ENCODE assay signal across 11 mouse cellular contexts in the genomic region with DNA sequence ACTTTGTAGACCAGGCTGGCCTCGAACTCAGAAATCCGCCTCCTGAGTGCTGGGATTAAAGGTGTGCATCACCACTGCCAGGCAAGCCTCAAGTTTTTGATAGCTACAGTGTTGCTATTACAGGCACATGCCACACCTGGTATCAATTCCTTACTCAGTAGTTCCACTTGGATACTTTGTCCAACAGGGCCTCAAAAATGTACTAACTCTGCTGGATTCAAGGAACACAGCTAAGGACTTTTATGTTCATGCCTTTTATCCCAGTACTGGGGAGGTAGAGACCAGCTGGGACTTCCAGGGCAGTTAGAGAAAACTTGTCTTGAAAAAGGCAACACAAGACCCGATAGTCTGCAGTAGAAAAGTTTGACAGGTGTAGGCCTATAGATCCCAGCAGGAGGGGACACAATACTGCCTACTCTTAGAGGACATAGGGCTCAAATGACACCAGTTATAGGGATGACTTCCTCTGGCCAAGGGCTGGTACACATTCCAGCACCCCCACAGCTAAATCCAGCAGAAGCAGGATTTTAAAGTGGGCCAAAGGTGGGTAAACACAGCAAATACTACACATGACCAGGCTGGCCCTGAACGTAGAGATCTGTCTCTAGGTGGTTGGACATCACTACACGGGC. TPM values are rescaled to one million over a fixed set of nuclear protein-coding genes. Genes with fewer than 3 reads are reported as not detected.
A peak's percentile ranks its signal among the peaks of the same experiment; 100 is the strongest.
DNase-seq lines count a peak whose midpoint lies in the region; ATAC-seq and TF ChIP-seq lines count a peak whose summit lies in the region.
"Had no signal": no experiment of that assay in that cellular context is flagged by ENCODE, and none has a peak within 500 bp of the region (broad histone marks: within the 10 kb centered on the region; RNA-seq: fewer than 3 reads in every experiment).

No protein-coding gene starts in this region.

- peaks cover 22% of the 10 kb centered on the region for H3K4me1 ChIP-seq in hindbrain, embryonic 15.5 days (replicated peaks)
- H3K4me1 ChIP-seq in hindbrain, embryonic 16.5 days (ENCODE audit: control insufficient read depth, insufficient read depth, low read depth, low read length), result peaks cover 15% of the 10 kb centered on the region
- H3K4me1 ChIP-seq in midbrain, embryonic 16.5 days (ENCODE audit: control insufficient read depth, insufficient read depth, low read length), result peaks cover 18% of the 10 kb centered on the region
- H3K4me1 ChIP-seq in midbrain, embryonic 15.5 days, result peaks cover 22% of the 10 kb centered on the region
- H3K4me1 ChIP-seq in limb, embryonic 13.5 days, result peaks cover 15% of the 10 kb centered on the region
- H3K4me1 ChIP-seq in cerebellum, adult 2 months (ENCODE audit: control insufficient read depth, insufficient read depth, low read length), result no peaks in the 10 kb centered on the region

- no peak overlapping the region for H3K4me3 ChIP-seq in hindbrain, embryonic 15.5 days
- H3K4me3 ChIP-seq in hindbrain, embryonic 16.5 days (ENCODE audit: low read length), result no peak overlapping the region
- H3K4me3 ChIP-seq in midbrain, embryonic 16.5 days (ENCODE audit: low read depth, low read length), result no peak overlapping the region
- no peak overlapping the region for H3K4me3 ChIP-seq in midbrain, embryonic 15.5 days
- H3K4me3 ChIP-seq in limb, embryonic 13.5 days, result no peak overlapping the region
- no peak overlapping the region for H3K4me3 ChIP-seq in cerebellum, adult 2 months (replicated peaks; ENCODE audit: insufficient read depth, low read depth, low read length)

- H3K36me3 ChIP-seq in hindbrain, embryonic 15.5 days, result peaks cover 49% of the 10 kb centered on the region
- H3K36me3 ChIP-seq in hindbrain, embryonic 16.5 days (ENCODE audit: control insufficient read depth, insufficient read depth, low read length), result peaks cover 31% of the 10 kb centered on the region
- H3K36me3 ChIP-seq in midbrain, embryonic 16.5 days (ENCODE audit: control insufficient read depth, insufficient read depth, low read length), result peaks cover 35% of the 10 kb centered on the region
- peaks cover 39% of the 10 kb centered on the region for H3K36me3 ChIP-seq in midbrain, embryonic 15.5 days (replicated peaks)
- H3K36me3 ChIP-seq in limb, embryonic 13.5 days, result peaks cover 60% of the 10 kb centered on the region

- no peak for TF ChIP-seq CTCF in cerebellum, adult 2 months (IDR thresholded peaks at IDR 0.05; ENCODE audit: borderline replicate concordance, insufficient read depth, low read depth, low read length)

- no peak for TF ChIP-seq POLR2A in cerebellum, adult 2 months (IDR thresholded peaks at IDR 0.05; ENCODE audit: borderline replicate concordance, insufficient read depth, low read length)

- peak; percentile 8; the same call in 1 of the 2 replicates for ATAC-seq in hindbrain, embryonic 15.5 days (ENCODE audit: low FRiP score, low read depth)
- ATAC-seq in hindbrain, embryonic 16.5 days, result no peak; the same call in 1 of the 2 replicates
- peak; percentile 25; the same call in 1 of the 2 replicates for ATAC-seq in midbrain, embryonic 16.5 days
- no peak for ATAC-seq in midbrain, embryonic 15.5 days (replicated peaks)
- peak; percentile 58 for ATAC-seq in limb, embryonic 13.5 days (ENCODE audit: low FRiP score, low read depth)
- ATAC-seq: forebrain, embryonic 14.5 days had no signal

- H3K4me2 ChIP-seq in hindbrain, embryonic 15.5 days, result no peak overlapping the region
- no peak overlapping the region for H3K4me2 ChIP-seq in hindbrain, embryonic 16.5 days (ENCODE audit: low read length)
- no peak overlapping the region for H3K4me2 ChIP-seq in midbrain, embryonic 16.5 days (ENCODE audit: low read length)
- H3K4me2 ChIP-seq in midbrain, embryonic 15.5 days, result no peak overlapping the region
- H3K4me2 ChIP-seq in limb, embryonic 13.5 days (replicated peaks), result no peak overlapping the region

- no peak overlapping the region for H3K27ac ChIP-seq in hindbrain, embryonic 15.5 days (replicated peaks)
- no peak overlapping the region for H3K27ac ChIP-seq in hindbrain, embryonic 16.5 days (ENCODE audit: low read depth, low read length)
- H3K27ac ChIP-seq in midbrain, embryonic 16.5 days (ENCODE audit: low read length), result no peak overlapping the region
- no peak overlapping the region for H3K27ac ChIP-seq in midbrain, embryonic 15.5 days
- no peak overlapping the region for H3K27ac ChIP-seq in limb, embryonic 13.5 days
- H3K27ac ChIP-seq in cerebellum, adult 2 months (ENCODE audit: insufficient read depth, low read length), result no peak overlapping the region

- DNase-seq in yolk sac, embryonic 10.5 days (ENCODE audit: low spot score), result peak; percentile 30
- no peak for DNase-seq in cerebellum, adult 2 months
- no peak for DNase-seq in T-cell, adult 2 months (ENCODE audit: low spot score)
- DNase-seq: cerebellum, postnatal 14 days; gastrocnemius, postnatal 10 days had no signal

- H3K9ac ChIP-seq in hindbrain, embryonic 15.5 days, result no peak overlapping the region
- no peak overlapping the region for H3K9ac ChIP-seq in hindbrain, embryonic 16.5 days (ENCODE audit: low read depth, low read length)
- no peak overlapping the region for H3K9ac ChIP-seq in midbrain, embryonic 16.5 days (ENCODE audit: low read depth, low read length)
- H3K9ac ChIP-seq in midbrain, embryonic 15.5 days, result no peak overlapping the region
- no peak overlapping the region for H3K9ac ChIP-seq in limb, embryonic 13.5 days

- WGBS in hindbrain, embryonic 15.5 days, result 53% methylated on average over 5 of the region's 5 CpGs
- 66% methylated on average over 5 of the region's 5 CpGs for WGBS in hindbrain, embryonic 16.5 days
- 58% methylated on average over 5 of the region's 5 CpGs for WGBS in midbrain, embryonic 16.5 days
- 57% methylated on average over 5 of the region's 5 CpGs for WGBS in midbrain, embryonic 15.5 days
- WGBS in limb, embryonic 13.5 days, result 64% methylated on average over 5 of the region's 5 CpGs
- WGBS in cerebellum, adult 2 months, result 54% methylated on average over 5 of the region's 5 CpGs

- no peaks in the 10 kb centered on the region for H3K27me3 ChIP-seq in hindbrain, embryonic 15.5 days
- H3K27me3 ChIP-seq in hindbrain, embryonic 16.5 days (replicated peaks; ENCODE audit: control insufficient read depth, insufficient read depth, low read length), result no peaks in the 10 kb centered on the region
- no peaks in the 10 kb centered on the region for H3K27me3 ChIP-seq in midbrain, embryonic 16.5 days (ENCODE audit: control insufficient read depth, insufficient read depth, low read depth, low read length)
- H3K27me3 ChIP-seq in midbrain, embryonic 15.5 days (replicated peaks), result no peaks in the 10 kb centered on the region
- H3K27me3 ChIP-seq in limb, embryonic 13.5 days, result no peaks in the 10 kb centered on the region
- no peaks in the 10 kb centered on the region for H3K27me3 ChIP-seq in cerebellum, adult 2 months (ENCODE audit: control insufficient read depth, insufficient read depth, low read length)

- no peaks in the 10 kb centered on the region for H3K9me3 ChIP-seq in hindbrain, embryonic 15.5 days
- no peaks in the 10 kb centered on the region for H3K9me3 ChIP-seq in hindbrain, embryonic 16.5 days (ENCODE audit: control insufficient read depth, low read length)
- no peaks in the 10 kb centered on the region for H3K9me3 ChIP-seq in midbrain, embryonic 16.5 days (replicated peaks; ENCODE audit: control insufficient read depth, low read length, poor library complexity, severe bottlenecking)
- no peaks in the 10 kb centered on the region for H3K9me3 ChIP-seq in midbrain, embryonic 15.5 days
- H3K9me3 ChIP-seq in limb, embryonic 13.5 days, result no peaks in the 10 kb centered on the region

RNA-seq across cellular contexts. Expression of a gene that starts 0.9 kb away (rescaled TPM):
- 0.26 and 0.28 TPM in 2 replicates for polyA plus RNA-seq in hindbrain, embryonic 15.5 days (2015; fragmentation: Nextera tagmentation; extraction: Ambion mirVana)
- 0.44 and 0.91 TPM in 2 replicates for polyA plus RNA-seq in hindbrain, embryonic 16.5 days (2015; fragmentation: Nextera tagmentation; extraction: Ambion mirVana)
- 0.74 TPM in 1 of 2 replicates, not detected in the other for polyA plus RNA-seq in midbrain, embryonic 16.5 days (2015; fragmentation: Nextera tagmentation; extraction: Ambion mirVana)
- 0.50 and 1.1 TPM in 2 replicates for polyA plus RNA-seq in midbrain, embryonic 15.5 days (2015; fragmentation: Nextera tagmentation; extraction: Ambion mirVana)
- 0.83 TPM in 1 of 2 replicates, not detected in the other for polyA plus RNA-seq in limb, embryonic 13.5 days (2015; fragmentation: Nextera tagmentation; extraction: Ambion mirVana)
- polyA plus RNA-seq in cerebellum, adult 2 months (2012; rRNA removed), result 0.80 and 0.81 TPM in 2 replicates

RNA-seq across cellular contexts. Expression of a gene that starts 5.6 kb away (rescaled TPM):
- polyA plus RNA-seq in hindbrain, embryonic 15.5 days (2015; fragmentation: Nextera tagmentation; extraction: Ambion mirVana), result 296 and 312 TPM in 2 replicates
- 252 and 268 TPM in 2 replicates for polyA plus RNA-seq in hindbrain, embryonic 16.5 days (2015; fragmentation: Nextera tagmentation; extraction: Ambion mirVana)
- polyA plus RNA-seq in midbrain, embryonic 16.5 days (2015; fragmentation: Nextera tagmentation; extraction: Ambion mirVana), result 267 and 286 TPM in 2 replicates
- 259 and 277 TPM in 2 replicates for polyA plus RNA-seq in midbrain, embryonic 15.5 days (2015; fragmentation: Nextera tagmentation; extraction: Ambion mirVana)
- polyA plus RNA-seq in limb, embryonic 13.5 days (2015; fragmentation: Nextera tagmentation; extraction: Ambion mirVana), result 547 and 558 TPM in 2 replicates
- polyA plus RNA-seq in cerebellum, adult 2 months (2012; rRNA removed), result 234 and 281 TPM in 2 replicates

RNA-seq across cellular contexts. Expression of a gene that starts 10.3 kb away (rescaled TPM):
- polyA plus RNA-seq in hindbrain, embryonic 15.5 days (2015; fragmentation: Nextera tagmentation; extraction: Ambion mirVana), result 14.9 and 16.2 TPM in 2 replicates
- 14.1 and 16.2 TPM in 2 replicates for polyA plus RNA-seq in hindbrain, embryonic 16.5 days (2015; fragmentation: Nextera tagmentation; extraction: Ambion mirVana)
- 15.9 and 17.2 TPM in 2 replicates for polyA plus RNA-seq in midbrain, embryonic 16.5 days (2015; fragmentation: Nextera tagmentation; extraction: Ambion mirVana)
- 16.2 and 17.6 TPM in 2 replicates for polyA plus RNA-seq in midbrain, embryonic 15.5 days (2015; fragmentation: Nextera tagmentation; extraction: Ambion mirVana)
- polyA plus RNA-seq in limb, embryonic 13.5 days (2015; fragmentation: Nextera tagmentation; extraction: Ambion mirVana), result 21.0 and 23.3 TPM in 2 replicates
- 17.2 and 17.7 TPM in 2 replicates for polyA plus RNA-seq in cerebellum, adult 2 months (2012; rRNA removed)

RNA-seq across cellular contexts. Expression of a gene that starts 22.2 kb away (rescaled TPM):
- polyA plus RNA-seq in hindbrain, embryonic 15.5 days (2015; fragmentation: Nextera tagmentation; extraction: Ambion mirVana), result 152 and 173 TPM in 2 replicates
- polyA plus RNA-seq in hindbrain, embryonic 16.5 days (2015; fragmentation: Nextera tagmentation; extraction: Ambion mirVana), result 176 and 191 TPM in 2 replicates
- polyA plus RNA-seq in midbrain, embryonic 16.5 days (2015; fragmentation: Nextera tagmentation; extraction: Ambion mirVana), result 194 and 202 TPM in 2 replicates
- polyA plus RNA-seq in midbrain, embryonic 15.5 days (2015; fragmentation: Nextera tagmentation; extraction: Ambion mirVana), result 198 and 199 TPM in 2 replicates
- polyA plus RNA-seq in limb, embryonic 13.5 days (2015; fragmentation: Nextera tagmentation; extraction: Ambion mirVana), result 128 and 138 TPM in 2 replicates
- 74.9 and 78.5 TPM in 2 replicates for polyA plus RNA-seq in cerebellum, adult 2 months (2012; rRNA removed)

RNA-seq across cellular contexts. Expression of a gene that starts 32.1 kb away (rescaled TPM):
- polyA plus RNA-seq in hindbrain, embryonic 15.5 days (2015; fragmentation: Nextera tagmentation; extraction: Ambion mirVana), result 4.0 and 4.2 TPM in 2 replicates
- polyA plus RNA-seq in hindbrain, embryonic 16.5 days (2015; fragmentation: Nextera tagmentation; extraction: Ambion mirVana), result 3.6 and 4.4 TPM in 2 replicates
- polyA plus RNA-seq in midbrain, embryonic 16.5 days (2015; fragmentation: Nextera tagmentation; extraction: Ambion mirVana), result 5.0 and 5.1 TPM in 2 replicates
- polyA plus RNA-seq in midbrain, embryonic 15.5 days (2015; fragmentation: Nextera tagmentation; extraction: Ambion mirVana), result 4.3 and 4.9 TPM in 2 replicates
- polyA plus RNA-seq in limb, embryonic 13.5 days (2015; fragmentation: Nextera tagmentation; extraction: Ambion mirVana), result 2.8 and 3.3 TPM in 2 replicates
- 47.4 and 49.5 TPM in 2 replicates for polyA plus RNA-seq in cerebellum, adult 2 months (2012; rRNA removed)

Comparison
In these comparisons a context has a peak if more than half of its experiments do, and no peak if none do; other contexts are left out.
1. ATAC-seq: peak in hindbrain, embryonic 15.5 days (single experiment), midbrain, embryonic 16.5 days (single experiment) and limb, embryonic 13.5 days (single experiment); none in hindbrain, embryonic 16.5 days (single experiment) and midbrain, embryonic 15.5 days (single experiment).